Mouse (Mus musculus): ENCODE measurements around the gene Srebf2. TPM values are rescaled to one million over a fixed set of nuclear protein-coding genes. Genes with fewer than 3 reads are reported as not detected.

Gene Srebf2
- polyA plus RNA-seq, 1 experiment from 2014 or later = 73.8 TPM

- Histone ChIP-seq H3K36me3 (no peaks in the 10 kb centered on the region), H3K27me3 (peaks cover 99% of the 10 kb centered on the region), H3K4me3 (no peak overlapping the region), H3K4me1 (replicated peaks) (peaks cover 41% of the 10 kb centered on the region), H3K9ac (no peak overlapping the region), H3K4me2 (no peak overlapping the region), H3K27ac (no peak overlapping the region), H3K9me3 (replicated peaks) (no peaks in the 10 kb centered on the region)
- ATAC-seq (replicated peaks; ENCODE audit: insufficient number of reproducible peaks, insufficient read depth, low FRiP score, low read depth) = no peak
- 67% methylated on average over 1 of the region's 1 CpGs for WGBS
Observed at GRCm38 (mm10) chr15:82210801-82211200, 63.8 kb downstream of the Srebf2 start.

DNA sequence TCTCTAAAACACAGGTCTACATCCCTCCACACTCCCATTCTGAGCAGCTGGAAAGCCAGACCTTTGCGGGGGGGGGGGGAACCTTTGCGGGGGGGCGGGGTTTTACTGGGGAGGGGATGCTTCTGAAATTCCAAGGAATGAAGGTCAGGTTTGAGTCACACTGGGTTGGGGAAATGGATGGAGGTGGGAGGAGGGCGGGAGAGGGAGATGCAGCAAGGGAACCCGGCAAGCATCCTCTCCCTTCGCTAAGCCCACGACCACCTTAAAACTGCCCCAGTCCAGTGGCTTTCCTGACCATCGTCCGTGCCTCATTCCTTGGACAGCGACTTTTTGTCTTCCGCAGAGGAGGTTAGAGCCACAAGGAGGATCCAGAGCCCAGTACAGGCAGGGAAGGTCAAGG lies 64.3 kb downstream of the Srebf2 start:
- no peak for ATAC-seq (replicated peaks; ENCODE audit: insufficient number of reproducible peaks, insufficient read depth, low FRiP score, low read depth)
- no peak overlapping the region for H3K27ac ChIP-seq
- H3K4me1 ChIP-seq (replicated peaks) = peaks cover 41% of the 10 kb centered on the region
- no peaks in the 10 kb centered on the region for H3K36me3 ChIP-seq
- H3K27me3 ChIP-seq = peaks cover 99% of the 10 kb centered on the region
- H3K9me3 ChIP-seq (replicated peaks) = no peaks in the 10 kb centered on the region
- H3K4me3 ChIP-seq = peak overlapping the region; percentile 54
- WGBS = 4% methylated on average over 11 of the region's 11 CpGs
- peak overlapping the region; percentile 86 for H3K4me2 ChIP-seq
- no peak overlapping the region for H3K9ac ChIP-seq

- Histone ChIP-seq H3K27ac (no peak overlapping the region), H3K9ac (peak overlapping the region; percentile 40), H3K4me3 (peak overlapping the region; percentile 54), H3K36me3 (no peaks in the 10 kb centered on the region), H3K27me3 (peaks cover 99% of the 10 kb centered on the region), H3K4me2 (peak overlapping the region; percentile 86), H3K4me1 (replicated peaks) (peaks cover 41% of the 10 kb centered on the region), H3K9me3 (replicated peaks) (no peaks in the 10 kb centered on the region)
- no peak; the same call in 1 of the 2 replicates for ATAC-seq (replicated peaks; ENCODE audit: insufficient number of reproducible peaks, insufficient read depth, low FRiP score, low read depth)
- under 1% methylated on average over 109 of the region's 112 CpGs for WGBS
Observed at GRCm38 (mm10) chr15:82211911-82212751, 65.2 kb downstream of the Srebf2 start.

- Histone ChIP-seq H3K9me3 (replicated peaks) (no peaks in the 10 kb centered on the region), H3K27me3 (peaks cover 97% of the 10 kb centered on the region), H3K4me3 (peak within 1 kb of the TSS; percentile 54), H3K27ac (no peak within 1 kb of the TSS), H3K4me2 (peak within 1 kb of the TSS; percentile 86), H3K36me3 (no peaks in the 10 kb centered on the region), H3K4me1 (replicated peaks) (peaks cover 37% of the 10 kb centered on the region), H3K9ac (peak within 1 kb of the TSS; percentile 40)
- under 1% methylated on average over 28 of the region's 34 CpGs for WGBS
- ATAC-seq (replicated peaks; ENCODE audit: insufficient number of reproducible peaks, insufficient read depth, low FRiP score, low read depth) = no peak
Observed at GRCm38 (mm10) chr15:82212752-82213063, 65.7 kb downstream of the Srebf2 start, which contains the start of gene Shisa8. Shisa8 (minus strand) TSS chr15:82212815.

DNA sequence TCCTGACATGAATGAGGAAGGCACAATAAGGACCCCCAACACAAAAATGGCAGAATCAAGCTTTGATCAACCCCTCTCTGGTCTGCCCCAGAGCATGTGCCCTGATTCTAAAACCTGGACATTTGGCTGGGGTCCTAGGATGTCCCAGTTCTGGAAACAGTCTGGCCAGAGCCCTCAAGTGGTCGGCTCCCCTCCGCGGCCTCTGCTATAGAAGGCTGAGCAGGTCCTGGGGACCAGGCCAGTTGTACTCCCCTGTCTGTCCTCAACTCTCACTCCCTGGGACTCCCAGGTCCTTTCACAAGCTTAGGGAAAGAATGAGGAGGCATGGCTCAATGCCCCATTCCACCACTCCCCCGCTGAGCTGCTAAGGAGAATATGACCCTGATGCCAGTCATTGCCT lies 66.2 kb downstream of the Srebf2 start:
- Histone ChIP-seq H3K27me3 (peaks cover 96% of the 10 kb centered on the region), H3K4me1 (replicated peaks) (peaks cover 37% of the 10 kb centered on the region), H3K9ac (no peak overlapping the region), H3K9me3 (replicated peaks) (no peaks in the 10 kb centered on the region), H3K4me3 (0 out of 2 replicates have a peak overlapping the region, but pooled peaks have one; percentile 54), H3K4me2 (no peak overlapping the region; the same call in 1 of the 2 replicates), H3K36me3 (no peaks in the 10 kb centered on the region), H3K27ac (no peak overlapping the region)
- WGBS = 28% methylated on average over 4 of the region's 4 CpGs
- no peak for ATAC-seq (replicated peaks; ENCODE audit: insufficient number of reproducible peaks, insufficient read depth, low FRiP score, low read depth)

DNA sequence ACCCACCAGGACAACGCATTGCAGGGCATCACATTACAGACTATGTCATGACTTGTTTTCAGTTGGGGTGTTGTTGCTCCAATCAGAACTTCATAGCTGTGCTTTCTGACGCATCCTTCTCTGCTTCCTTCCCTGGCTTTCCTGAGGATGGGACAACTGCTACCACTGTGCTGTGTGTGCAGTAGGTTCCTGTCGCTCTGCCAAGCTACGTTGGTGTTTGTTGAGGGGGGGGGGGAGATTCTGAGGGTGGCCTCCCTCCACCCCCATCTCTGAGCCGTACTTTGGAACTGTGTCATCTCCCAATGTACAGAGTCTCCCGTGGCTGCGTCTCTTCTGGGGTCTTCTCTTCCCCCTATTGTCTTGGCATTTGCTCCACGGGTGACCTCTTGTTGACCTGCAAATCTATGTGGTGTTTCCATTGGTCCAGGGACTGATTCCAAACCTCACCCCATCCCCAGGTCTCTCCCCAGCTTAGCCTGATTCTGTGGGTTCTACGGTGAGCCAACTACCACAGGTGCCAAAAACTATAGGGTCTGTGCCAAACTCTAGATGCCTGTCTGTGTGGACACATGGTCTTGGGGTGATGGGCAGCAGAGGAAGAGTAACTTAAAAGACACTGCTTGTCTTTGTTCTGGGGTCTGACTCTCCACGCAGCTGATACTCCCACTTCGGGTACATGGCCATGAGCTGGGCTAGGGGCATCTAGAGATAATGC lies 68.5 kb downstream of the Srebf2 start:
- ATAC-seq (replicated peaks; ENCODE audit: insufficient number of reproducible peaks, insufficient read depth, low FRiP score, low read depth) = no peak
- Histone ChIP-seq H3K9ac (no peak overlapping the region), H3K9me3 (replicated peaks) (no peaks in the 10 kb centered on the region), H3K27ac (no peak overlapping the region), H3K4me3 (no peak overlapping the region), H3K36me3 (no peaks in the 10 kb centered on the region), H3K4me2 (no peak overlapping the region), H3K27me3 (peaks cover 89% of the 10 kb centered on the region), H3K4me1 (replicated peaks) (peaks cover 37% of the 10 kb centered on the region)
- WGBS = 39% methylated on average over 11 of the region's 11 CpGs

- no peak for ATAC-seq (replicated peaks; ENCODE audit: insufficient number of reproducible peaks, insufficient read depth, low FRiP score, low read depth)
- Histone ChIP-seq H3K27me3 (peaks cover 89% of the 10 kb centered on the region), H3K36me3 (no peaks in the 10 kb centered on the region), H3K9ac (no peak overlapping the region), H3K4me1 (replicated peaks) (peaks cover 37% of the 10 kb centered on the region), H3K27ac (no peak overlapping the region), H3K4me2 (peak overlapping the region; percentile 38; the same call in 1 of the 2 replicates), H3K4me3 (no peak overlapping the region), H3K9me3 (replicated peaks) (no peaks in the 10 kb centered on the region)
- WGBS = 38% methylated on average over 20 of the region's 20 CpGs
Observed at GRCm38 (mm10) chr15:82216142-82216827, 69.3 kb downstream of the Srebf2 start.

- 29% methylated on average over 7 of the region's 7 CpGs for WGBS
- no peak overlapping the region for H3K9ac ChIP-seq
- H3K36me3 ChIP-seq = no peaks in the 10 kb centered on the region
- H3K4me2 ChIP-seq = no peak overlapping the region
- peaks cover 29% of the 10 kb centered on the region for H3K4me1 ChIP-seq (replicated peaks)
- ATAC-seq (replicated peaks; ENCODE audit: insufficient number of reproducible peaks, insufficient read depth, low FRiP score, low read depth) = no peak
- H3K4me3 ChIP-seq = no peak overlapping the region
- H3K27me3 ChIP-seq = peaks cover 88% of the 10 kb centered on the region
- H3K9me3 ChIP-seq (replicated peaks) = no peaks in the 10 kb centered on the region
- H3K27ac ChIP-seq = no peak overlapping the region
Observed at GRCm38 (mm10) chr15:82217039-82217438, 70.1 kb downstream of the Srebf2 start.

DNA sequence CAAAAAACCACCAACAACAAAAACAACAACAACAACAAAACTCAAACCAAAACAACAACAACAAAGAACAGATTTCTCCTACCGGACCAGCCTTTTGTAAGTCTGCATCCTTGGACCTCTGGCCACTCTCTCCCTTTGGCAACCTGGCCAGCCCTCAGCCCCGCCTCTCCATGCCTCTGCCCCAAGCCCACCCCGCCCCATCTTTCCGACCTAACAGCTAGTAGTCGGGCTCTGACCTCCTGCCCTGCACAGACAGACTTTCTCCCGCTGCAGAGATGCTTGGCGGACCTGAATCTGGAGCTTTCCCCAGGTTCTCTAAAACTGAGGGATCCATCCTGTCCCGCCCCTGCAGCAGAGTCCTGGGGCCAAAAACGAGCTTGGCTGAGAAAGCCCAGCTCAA lies 71.0 kb downstream of the Srebf2 start:
- Histone ChIP-seq H3K9ac (no peak overlapping the region), H3K27ac (no peak overlapping the region), H3K4me3 (no peak overlapping the region), H3K27me3 (peaks cover 87% of the 10 kb centered on the region), H3K4me2 (no peak overlapping the region), H3K36me3 (no peaks in the 10 kb centered on the region), H3K4me1 (replicated peaks) (peaks cover 21% of the 10 kb centered on the region), H3K9me3 (replicated peaks) (no peaks in the 10 kb centered on the region)
- no peak for ATAC-seq (replicated peaks; ENCODE audit: insufficient number of reproducible peaks, insufficient read depth, low FRiP score, low read depth)
- 47% methylated on average over 9 of the region's 9 CpGs for WGBS

DNA sequence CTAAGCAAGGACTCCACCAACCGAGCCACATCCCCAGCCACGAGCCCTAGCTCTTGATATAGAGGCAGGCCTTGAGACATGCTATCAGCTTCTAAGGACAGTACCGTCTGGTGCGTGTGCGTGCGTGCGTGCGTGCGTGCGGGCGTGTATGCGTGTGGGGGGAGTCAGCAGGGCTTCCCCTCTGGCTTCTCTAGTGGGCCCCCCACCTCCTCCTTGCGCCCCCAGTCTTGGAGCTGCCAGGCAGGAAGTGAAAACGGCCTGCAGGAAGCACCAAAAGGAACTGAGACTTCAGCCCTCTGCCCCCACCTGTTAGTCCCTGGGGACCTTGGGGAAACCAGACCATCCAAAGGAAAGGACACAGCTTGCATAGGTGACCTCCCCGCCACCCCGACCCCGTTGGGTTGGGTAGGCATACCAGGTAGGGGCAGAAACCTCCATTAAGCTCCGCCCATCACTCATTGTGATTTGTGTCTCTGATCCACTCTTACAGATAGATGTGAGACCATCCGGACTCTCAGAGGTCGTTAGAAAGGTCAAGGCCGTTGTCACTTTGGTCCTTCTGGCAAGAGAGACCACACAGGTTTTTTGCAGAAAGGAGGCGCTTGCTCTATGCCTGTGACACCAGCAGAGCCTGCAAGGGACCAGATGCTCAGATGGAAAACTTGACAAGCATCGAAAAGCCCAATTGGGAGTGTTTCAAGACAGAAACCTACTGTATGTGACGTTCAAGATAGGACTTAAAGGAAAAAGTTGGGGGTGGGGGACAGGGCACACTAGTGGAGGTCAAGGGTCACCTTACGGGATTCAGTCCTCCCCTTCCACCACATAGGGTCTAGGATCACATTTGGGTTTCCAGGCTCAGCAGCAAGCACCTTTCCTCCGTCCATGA lies 72.0 kb downstream of the Srebf2 start:
- Histone ChIP-seq H3K9ac (no peak overlapping the region), H3K27me3 (peaks cover 87% of the 10 kb centered on the region), H3K4me3 (no peak overlapping the region), H3K4me2 (no peak overlapping the region), H3K36me3 (no peaks in the 10 kb centered on the region), H3K27ac (no peak overlapping the region), H3K4me1 (replicated peaks) (peaks cover 31% of the 10 kb centered on the region), H3K9me3 (replicated peaks) (no peaks in the 10 kb centered on the region)
- 72% methylated on average over 26 of the region's 26 CpGs for WGBS
- ATAC-seq (replicated peaks; ENCODE audit: insufficient number of reproducible peaks, insufficient read depth, low FRiP score, low read depth) = no peak
